Mouse (Mus musculus): Measurements from ENCODE around the gene Oosp3. TPM values are rescaled to one million over a fixed set of nuclear protein-coding genes. Genes with fewer than 3 reads are reported as not detected.
A peak's percentile ranks its signal among the peaks of the same experiment; 100 is the strongest.

Gene Oosp3
- not detected in 2 replicates for polyA plus RNA-seq (2015; fragmentation: Nextera tagmentation; extraction: Ambion mirVana)

- H3K27me3 ChIP-seq, result no peaks in the 10 kb centered on the region
- no peak within 1 kb of the TSS for H3K4me2 ChIP-seq
- no peak within 1 kb of the TSS for H3K4me3 ChIP-seq
- no peak within 1 kb of the TSS for H3K27ac ChIP-seq
- H3K9me3 ChIP-seq, result no peaks in the 10 kb centered on the region
- H3K9ac ChIP-seq, result no peak within 1 kb of the TSS
- H3K36me3 ChIP-seq, result no peaks in the 10 kb centered on the region
- H3K4me1 ChIP-seq, result no peaks in the 10 kb centered on the region
- ATAC-seq (ENCODE audit: borderline replicate concordance, extremely low read depth, low FRiP score, low TSS enrichment), result no peak
- WGBS, result 85% methylated on average over 2 of the region's 2 CpGs
Measured at GRCm38 (mm10) chr19:11696755-11697154, at the start of gene Oosp3. Oosp3 (plus strand) TSS chr19:11697055.

GRCm38 (mm10) chr19:11649564-11649963, 47.3 kb upstream of the Oosp3 start:
- Histone ChIP-seq H3K27ac (no peak overlapping the region), H3K9me3 (no peaks in the 10 kb centered on the region), H3K27me3 (no peaks in the 10 kb centered on the region), H3K9ac (no peak overlapping the region), H3K4me2 (no peak overlapping the region), H3K4me1 (no peaks in the 10 kb centered on the region), H3K4me3 (no peak overlapping the region), H3K36me3 (no peaks in the 10 kb centered on the region)
- ATAC-seq (ENCODE audit: borderline replicate concordance, extremely low read depth, low FRiP score, low TSS enrichment), result no peak
- 56% methylated on average over 4 of the region's 4 CpGs for WGBS

GRCm38 (mm10) chr19:11659142-11659541, 37.7 kb upstream of the Oosp3 start:
- WGBS, result 61% methylated on average over 2 of the region's 2 CpGs
- Histone ChIP-seq H3K4me3 (no peak overlapping the region), H3K9ac (no peak overlapping the region), H3K4me1 (no peaks in the 10 kb centered on the region), H3K27me3 (no peaks in the 10 kb centered on the region), H3K27ac (no peak overlapping the region), H3K9me3 (no peaks in the 10 kb centered on the region), H3K36me3 (no peaks in the 10 kb centered on the region), H3K4me2 (no peak overlapping the region)
- ATAC-seq (ENCODE audit: borderline replicate concordance, extremely low read depth, low FRiP score, low TSS enrichment), result no peak

- no peaks in the 10 kb centered on the region for H3K4me1 ChIP-seq
- no peaks in the 10 kb centered on the region for H3K9me3 ChIP-seq
- WGBS, result 80% methylated on average over 5 of the region's 5 CpGs
- H3K9ac ChIP-seq, result no peak within 1 kb of the TSS
- no peaks in the 10 kb centered on the region for H3K36me3 ChIP-seq
- no peak for ATAC-seq (ENCODE audit: borderline replicate concordance, extremely low read depth, low FRiP score, low TSS enrichment)
- H3K27me3 ChIP-seq, result no peaks in the 10 kb centered on the region
- no peak within 1 kb of the TSS for H3K4me3 ChIP-seq
- no peak within 1 kb of the TSS for H3K27ac ChIP-seq
- no peak within 1 kb of the TSS for H3K4me2 ChIP-seq
Measured at GRCm38 (mm10) chr19:11660459-11660858, 36.4 kb upstream of the Oosp3 start, which contains the start of gene Oosp2. Oosp2 (minus strand) TSS chr19:11660559.

- Histone ChIP-seq H3K9me3 (no peaks in the 10 kb centered on the region), H3K4me2 (no peak overlapping the region), H3K36me3 (no peaks in the 10 kb centered on the region), H3K4me3 (no peak overlapping the region), H3K4me1 (no peaks in the 10 kb centered on the region), H3K9ac (no peak overlapping the region), H3K27ac (no peak overlapping the region), H3K27me3 (no peaks in the 10 kb centered on the region)
- ATAC-seq (ENCODE audit: borderline replicate concordance, extremely low read depth, low FRiP score, low TSS enrichment), result no peak
Measured at GRCm38 (mm10) chr19:11661562-11661961, 35.3 kb upstream of the Oosp3 start.

- Histone ChIP-seq H3K4me2 (no peak within 1 kb of the TSS), H3K36me3 (no peaks in the 10 kb centered on the region), H3K4me1 (no peaks in the 10 kb centered on the region), H3K27ac (no peak within 1 kb of the TSS), H3K9me3 (no peaks in the 10 kb centered on the region), H3K27me3 (no peaks in the 10 kb centered on the region), H3K9ac (no peak within 1 kb of the TSS), H3K4me3 (no peak within 1 kb of the TSS)
- WGBS, result 44% methylated on average over 5 of the region's 5 CpGs
- ATAC-seq (ENCODE audit: borderline replicate concordance, extremely low read depth, low FRiP score, low TSS enrichment), result no peak
Measured at GRCm38 (mm10) chr19:11690839-11691238, 6.0 kb upstream of the Oosp3 start, which contains the start of gene Oosp1. Oosp1 (minus strand) TSS chr19:11691150.

GRCm38 (mm10) chr19:11691454-11691853, 5.4 kb upstream of the Oosp3 start:
- Histone ChIP-seq H3K9me3 (no peaks in the 10 kb centered on the region), H3K27me3 (no peaks in the 10 kb centered on the region), H3K9ac (no peak overlapping the region), H3K4me1 (no peaks in the 10 kb centered on the region), H3K4me3 (no peak overlapping the region), H3K27ac (no peak overlapping the region), H3K4me2 (no peak overlapping the region), H3K36me3 (no peaks in the 10 kb centered on the region)
- ATAC-seq (ENCODE audit: borderline replicate concordance, extremely low read depth, low FRiP score, low TSS enrichment), result no peak
- WGBS, result 23% methylated on average over 1 of the region's 1 CpGs

- H3K4me2 ChIP-seq, result no peak overlapping the region
- WGBS, result 88% methylated on average over 6 of the region's 6 CpGs
Measured at GRCm38 (mm10) chr19:11698342-11698741, 1.5 kb downstream of the Oosp3 start.

GRCm38 (mm10) chr19:11712451-11712850, 15.6 kb downstream of the Oosp3 start:
- H3K9me3 ChIP-seq, result no peaks in the 10 kb centered on the region
- H3K27me3 ChIP-seq, result no peaks in the 10 kb centered on the region
- no peak overlapping the region for H3K4me3 ChIP-seq
- no peaks in the 10 kb centered on the region for H3K36me3 ChIP-seq
- WGBS, result 79% methylated on average over 4 of the region's 4 CpGs
- no peak overlapping the region for H3K27ac ChIP-seq
- no peak overlapping the region for H3K9ac ChIP-seq
- no peaks in the 10 kb centered on the region for H3K4me1 ChIP-seq
- no peak for ATAC-seq (ENCODE audit: borderline replicate concordance, extremely low read depth, low FRiP score, low TSS enrichment)
- no peak overlapping the region for H3K4me2 ChIP-seq

More at GRCm38 (mm10) chr19:11698342-11698741, 1.5 kb downstream of the Oosp3 start:
- no peaks in the 10 kb centered on the region for H3K9me3 ChIP-seq
- ATAC-seq (ENCODE audit: borderline replicate concordance, extremely low read depth, low FRiP score, low TSS enrichment), result no peak
- H3K27me3 ChIP-seq, result no peaks in the 10 kb centered on the region
- H3K27ac ChIP-seq, result no peak overlapping the region
- no peak overlapping the region for H3K9ac ChIP-seq
- no peaks in the 10 kb centered on the region for H3K36me3 ChIP-seq
- H3K4me1 ChIP-seq, result no peaks in the 10 kb centered on the region
- H3K4me3 ChIP-seq, result no peak overlapping the region

GRCm38 (mm10) chr19:11720071-11720470, 23.2 kb downstream of the Oosp3 start:
- no peak for ATAC-seq (ENCODE audit: borderline replicate concordance, extremely low read depth, low FRiP score, low TSS enrichment)
- Histone ChIP-seq H3K27me3 (no peaks in the 10 kb centered on the region), H3K36me3 (no peaks in the 10 kb centered on the region), H3K4me2 (no peak overlapping the region), H3K4me1 (peaks cover 4% of the 10 kb centered on the region; the same call in 1 of the 2 replicates), H3K27ac (no peak overlapping the region), H3K9ac (no peak overlapping the region), H3K4me3 (no peak overlapping the region), H3K9me3 (no peaks in the 10 kb centered on the region)
- WGBS, result 72% methylated on average over 3 of the region's 3 CpGs

- Histone ChIP-seq H3K4me3 (no peak overlapping the region), H3K9ac (no peak overlapping the region), H3K36me3 (no peaks in the 10 kb centered on the region), H3K4me2 (no peak overlapping the region), H3K4me1 (peaks cover 4% of the 10 kb centered on the region; the same call in 1 of the 2 replicates), H3K9me3 (no peaks in the 10 kb centered on the region), H3K27me3 (no peaks in the 10 kb centered on the region), H3K27ac (peak overlapping the region; percentile 44; the same call in 1 of the 2 replicates)
- ATAC-seq (ENCODE audit: borderline replicate concordance, extremely low read depth, low FRiP score, low TSS enrichment), result no peak
- WGBS, result 53% methylated on average over 2 of the region's 2 CpGs
Measured at GRCm38 (mm10) chr19:11723870-11724269, 27.0 kb downstream of the Oosp3 start.

- Histone ChIP-seq H3K4me2 (no peak overlapping the region), H3K4me1 (peaks cover 4% of the 10 kb centered on the region; the same call in 1 of the 2 replicates), H3K36me3 (no peaks in the 10 kb centered on the region), H3K9me3 (no peaks in the 10 kb centered on the region), H3K27me3 (no peaks in the 10 kb centered on the region), H3K4me3 (no peak overlapping the region), H3K27ac (peak overlapping the region; percentile 67; the same call in 1 of the 2 replicates), H3K9ac (no peak overlapping the region)
- 28% methylated on average over 6 of the region's 6 CpGs for WGBS
- ATAC-seq (ENCODE audit: borderline replicate concordance, extremely low read depth, low FRiP score, low TSS enrichment), result peak; percentile 80; the same call in 1 of the 2 replicates
Measured at GRCm38 (mm10) chr19:11724275-11724674, 27.4 kb downstream of the Oosp3 start.

GRCm38 (mm10) chr19:11725915-11726314, 29.1 kb downstream of the Oosp3 start:
- WGBS, result 40% methylated on average over 2 of the region's 2 CpGs
- H3K9me3 ChIP-seq, result no peaks in the 10 kb centered on the region
- H3K36me3 ChIP-seq, result no peaks in the 10 kb centered on the region
- H3K4me2 ChIP-seq, result no peak overlapping the region
- no peak for ATAC-seq (ENCODE audit: borderline replicate concordance, extremely low read depth, low FRiP score, low TSS enrichment)
- peaks cover 4% of the 10 kb centered on the region; the same call in 1 of the 2 replicates for H3K4me1 ChIP-seq
- H3K27me3 ChIP-seq, result no peaks in the 10 kb centered on the region
- no peak overlapping the region for H3K27ac ChIP-seq
- H3K9ac ChIP-seq, result no peak overlapping the region
- H3K4me3 ChIP-seq, result no peak overlapping the region
